Mouse (Mus musculus) CH12F3 (cell line): Measurements from ENCODE around the gene Trim71.

Experiments used
- in situ Hi-C: fragments of 300-500 bp; cut with MboI; formaldehyde crosslinking; loops from 2 replicates; pipeline ENCODE4 v1.14.3; 2020; ENCODE audit warnings: low sequenced_read_pairs

The Trim71 gene

GRCm38 (mm10) chr9:114560141-114560540, 4.0 kb downstream of the Trim71 start:
- in situ Hi-C loops = no loop called here

GRCm38 (mm10) chr9:114557086-114557485, 7.1 kb downstream of the Trim71 start:
- in situ Hi-C loops = no loop called here

GRCm38 (mm10) chr9:114556276-114556855, 7.8 kb downstream of the Trim71 start:
- in situ Hi-C loops = no loop called here

- in situ Hi-C loops = no loop called here
Measured at GRCm38 (mm10) chr9:114554355-114554979, 9.7 kb downstream of the Trim71 start.

GRCm38 (mm10) chr9:114553828-114554227, 10.3 kb downstream of the Trim71 start:
- in situ Hi-C loops = no loop called here

- in situ Hi-C loops = no loop called here
Measured at GRCm38 (mm10) chr9:114550033-114550432, 14.1 kb downstream of the Trim71 start.

GRCm38 (mm10) chr9:114549117-114549516, 15.1 kb downstream of the Trim71 start:
- in situ Hi-C loops = no loop called here

GRCm38 (mm10) chr9:114548496-114548895, 15.7 kb downstream of the Trim71 start:
- in situ Hi-C loops = no loop called here

GRCm38 (mm10) chr9:114547643-114548077, 16.5 kb downstream of the Trim71 start:
- in situ Hi-C loops = no loop called here

- in situ Hi-C loops = no loop called here
Measured at GRCm38 (mm10) chr9:114546765-114547164, 17.4 kb downstream of the Trim71 start.

- in situ Hi-C loops = no loop called here
Measured at GRCm38 (mm10) chr9:114544754-114545393, 19.3 kb downstream of the Trim71 start.

- in situ Hi-C loops = no loop called here
Measured at GRCm38 (mm10) chr9:114543882-114544753, 20.1 kb downstream of the Trim71 start.

- in situ Hi-C loops = no loop called here
Measured at GRCm38 (mm10) chr9:114541279-114541741, 22.9 kb downstream of the Trim71 start.

GRCm38 (mm10) chr9:114538996-114539563, 25.1 kb downstream of the Trim71 start:
- in situ Hi-C loops = no loop called here

GRCm38 (mm10) chr9:114536628-114537027, 27.5 kb downstream of the Trim71 start:
- in situ Hi-C loops = no loop called here

- in situ Hi-C loops = no loop called here
Measured at GRCm38 (mm10) chr9:114534747-114535517, 29.2 kb downstream of the Trim71 start.

- in situ Hi-C loops = no loop called here
Measured at GRCm38 (mm10) chr9:114533848-114534247, 30.3 kb downstream of the Trim71 start.

GRCm38 (mm10) chr9:114531276-114531675, 32.9 kb downstream of the Trim71 start:
- in situ Hi-C loops = no loop called here

GRCm38 (mm10) chr9:114528680-114529048, 35.5 kb downstream of the Trim71 start:
- in situ Hi-C loops = no loop called here
